Mouse (Mus musculus): ENCODE results near the gene Men1. TPM values are rescaled to one million over a fixed set of nuclear protein-coding genes. Genes with fewer than 3 reads are reported as not detected.

Men1 gene
- polyA plus RNA-seq, 1 experiment, result 51.0 TPM

GRCm38 (mm10) chr19:6385821-6386220, 51.0 kb downstream of the Men1 start:
- Histone ChIP-seq H3K27me3 (ENCODE audit: control insufficient read depth, insufficient read depth, insufficient read length) (no peaks in the 10 kb centered on the region), H3ac (ENCODE audit: control insufficient read depth, insufficient read length, low read depth) (no peak overlapping the region), H3K79me3 (ENCODE audit: low read depth) (no peaks in the 10 kb centered on the region), H3K36me3 (ENCODE audit: control insufficient read depth, insufficient read depth) (peaks cover under 1% of the 10 kb centered on the region), H3K4me3 (ENCODE audit: insufficient read depth, poor library complexity, severe bottlenecking) (no peak overlapping the region), H3K79me2 (ENCODE audit: control insufficient read depth, insufficient read depth) (no peaks in the 10 kb centered on the region)
- TF ChIP-seq CEBPB (IDR thresholded peaks at IDR 0.05; ENCODE audit: low read depth), result no peak
- no peak for TF ChIP-seq MAX (IDR thresholded peaks at IDR 0.05)
- no peak for TF ChIP-seq MYOD1 (IDR thresholded peaks at IDR 0.05; ENCODE audit: control insufficient read depth, insufficient read length, low read depth)
- no peak for TF ChIP-seq USF1 (IDR thresholded peaks at IDR 0.05; ENCODE audit: low read depth)
- TF ChIP-seq CTCF (IDR thresholded peaks at IDR 0.05; ENCODE audit: control insufficient read depth, insufficient read depth, insufficient read length), result no peak
- no peak for TF ChIP-seq MYOG (IDR thresholded peaks at IDR 0.05; ENCODE audit: control insufficient read depth, extremely low read depth, insufficient read length)
- TF ChIP-seq FOSL1 (IDR thresholded peaks at IDR 0.05; ENCODE audit: insufficient read depth, low read length, poor library complexity, severe bottlenecking), result no peak

GRCm38 (mm10) chr19:6386234-6386633, 51.5 kb downstream of the Men1 start:
- Histone ChIP-seq H3K79me3 (ENCODE audit: low read depth) (no peaks in the 10 kb centered on the region), H3ac (ENCODE audit: control insufficient read depth, insufficient read length, low read depth) (no peak overlapping the region), H3K36me3 (ENCODE audit: control insufficient read depth, insufficient read depth) (no peaks in the 10 kb centered on the region), H3K4me3 (ENCODE audit: insufficient read depth, poor library complexity, severe bottlenecking) (no peak overlapping the region), H3K79me2 (ENCODE audit: control insufficient read depth, insufficient read depth) (no peaks in the 10 kb centered on the region), H3K27me3 (ENCODE audit: control insufficient read depth, insufficient read depth, insufficient read length) (no peaks in the 10 kb centered on the region)
- TF ChIP-seq CTCF (IDR thresholded peaks at IDR 0.05; ENCODE audit: control insufficient read depth, insufficient read depth, insufficient read length) (no peak), MYOG (IDR thresholded peaks at IDR 0.05; ENCODE audit: control insufficient read depth, extremely low read depth, insufficient read length) (no peak), USF1 (IDR thresholded peaks at IDR 0.05; ENCODE audit: low read depth) (no peak), FOSL1 (IDR thresholded peaks at IDR 0.05; ENCODE audit: insufficient read depth, low read length, poor library complexity, severe bottlenecking) (no peak), MAX (IDR thresholded peaks at IDR 0.05) (no peak), MYOD1 (IDR thresholded peaks at IDR 0.05; ENCODE audit: control insufficient read depth, insufficient read length, low read depth) (no peak), CEBPB (IDR thresholded peaks at IDR 0.05; ENCODE audit: low read depth) (no peak)

GRCm38 (mm10) chr19:6388006-6388405, 53.2 kb downstream of the Men1 start:
- H3K36me3 ChIP-seq (ENCODE audit: control insufficient read depth, insufficient read depth), result no peaks in the 10 kb centered on the region
- no peaks in the 10 kb centered on the region for H3K27me3 ChIP-seq (ENCODE audit: control insufficient read depth, insufficient read depth, insufficient read length)
- H3K79me2 ChIP-seq (ENCODE audit: control insufficient read depth, insufficient read depth), result no peaks in the 10 kb centered on the region

GRCm38 (mm10) chr19:6389803-6390202, 55.0 kb downstream of the Men1 start:
- TF ChIP-seq CEBPB (IDR thresholded peaks at IDR 0.05; ENCODE audit: low read depth) (no peak), USF1 (IDR thresholded peaks at IDR 0.05; ENCODE audit: low read depth) (no peak), FOSL1 (IDR thresholded peaks at IDR 0.05; ENCODE audit: insufficient read depth, low read length, poor library complexity, severe bottlenecking) (no peak), MYOG (IDR thresholded peaks at IDR 0.05; ENCODE audit: control insufficient read depth, extremely low read depth, insufficient read length) (no peak), CTCF (IDR thresholded peaks at IDR 0.05; ENCODE audit: control insufficient read depth, insufficient read depth, insufficient read length) (no peak), MYOD1 (IDR thresholded peaks at IDR 0.05; ENCODE audit: control insufficient read depth, insufficient read length, low read depth) (no peak), MAX (IDR thresholded peaks at IDR 0.05) (no peak)
- H3K79me3 ChIP-seq (ENCODE audit: low read depth), result no peaks in the 10 kb centered on the region
- H3K79me2 ChIP-seq (ENCODE audit: control insufficient read depth, insufficient read depth), result no peaks in the 10 kb centered on the region
- no peak overlapping the region for H3ac ChIP-seq (ENCODE audit: control insufficient read depth, insufficient read length, low read depth)
- H3K4me3 ChIP-seq (ENCODE audit: insufficient read depth, poor library complexity, severe bottlenecking), result no peak overlapping the region
- H3K27me3 ChIP-seq (ENCODE audit: control insufficient read depth, insufficient read depth, insufficient read length), result no peaks in the 10 kb centered on the region
- H3K36me3 ChIP-seq (ENCODE audit: control insufficient read depth, insufficient read depth), result no peaks in the 10 kb centered on the region

More at GRCm38 (mm10) chr19:6388006-6388405, 53.2 kb downstream of the Men1 start:
- H3K4me3 ChIP-seq (ENCODE audit: insufficient read depth, poor library complexity, severe bottlenecking), result no peak overlapping the region
- no peaks in the 10 kb centered on the region for H3K79me3 ChIP-seq (ENCODE audit: low read depth)
- H3ac ChIP-seq (ENCODE audit: control insufficient read depth, insufficient read length, low read depth), result no peak overlapping the region
- TF ChIP-seq MYOG (IDR thresholded peaks at IDR 0.05; ENCODE audit: control insufficient read depth, extremely low read depth, insufficient read length) (no peak), MAX (IDR thresholded peaks at IDR 0.05) (no peak), MYOD1 (IDR thresholded peaks at IDR 0.05; ENCODE audit: control insufficient read depth, insufficient read length, low read depth) (no peak), FOSL1 (IDR thresholded peaks at IDR 0.05; ENCODE audit: insufficient read depth, low read length, poor library complexity, severe bottlenecking) (no peak), USF1 (IDR thresholded peaks at IDR 0.05; ENCODE audit: low read depth) (no peak), CEBPB (IDR thresholded peaks at IDR 0.05; ENCODE audit: low read depth) (no peak), CTCF (IDR thresholded peaks at IDR 0.05; ENCODE audit: control insufficient read depth, insufficient read depth, insufficient read length) (no peak)

GRCm38 (mm10) chr19:6390251-6390650, 55.5 kb downstream of the Men1 start:
- H3K4me3 ChIP-seq (ENCODE audit: insufficient read depth, poor library complexity, severe bottlenecking), result no peak overlapping the region

More at GRCm38 (mm10) chr19:6390251-6390650, 55.5 kb downstream of the Men1 start:
- Histone ChIP-seq H3ac (ENCODE audit: control insufficient read depth, insufficient read length, low read depth) (no peak overlapping the region), H3K79me2 (ENCODE audit: control insufficient read depth, insufficient read depth) (no peaks in the 10 kb centered on the region), H3K27me3 (ENCODE audit: control insufficient read depth, insufficient read depth, insufficient read length) (no peaks in the 10 kb centered on the region), H3K36me3 (ENCODE audit: control insufficient read depth, insufficient read depth) (no peaks in the 10 kb centered on the region), H3K79me3 (ENCODE audit: low read depth) (no peaks in the 10 kb centered on the region)
- TF ChIP-seq FOSL1 (IDR thresholded peaks at IDR 0.05; ENCODE audit: insufficient read depth, low read length, poor library complexity, severe bottlenecking), result no peak
- TF ChIP-seq MYOG (IDR thresholded peaks at IDR 0.05; ENCODE audit: control insufficient read depth, extremely low read depth, insufficient read length), result no peak
- no peak for TF ChIP-seq CEBPB (IDR thresholded peaks at IDR 0.05; ENCODE audit: low read depth)

Small RNA genes within 50 kb of the gene (microRNA-seq; reads per million reads assigned to microRNA genes)
- 0.48 reads per million, percentile 8 among the genes with 10 or more reads in this experiment for gene Mir6989 (ENCODE audit: borderline microRNAs expressed)

Other genes with a start within 250 kb of the Men1 start
- 33.0 TPM for gene Cdca5, start 250.0 kb upstream of the Men1 start, polyA plus RNA-seq (2012; fragmentation: generic; extraction: Trizol)
- 0.36 TPM for gene AC131692.1, start 240.6 kb upstream of the Men1 start, polyA plus RNA-seq (2012; fragmentation: generic; extraction: Trizol)
- 0.16 TPM for gene Naaladl1, start 229.2 kb upstream of the Men1 start, polyA plus RNA-seq (2012; fragmentation: generic; extraction: Trizol)
- 44.7 TPM for gene Sac3d1, start 216.3 kb upstream of the Men1 start, polyA plus RNA-seq (2012; fragmentation: generic; extraction: Trizol)
- gene Snx15, start 206.7 kb upstream of the Men1 start, polyA plus RNA-seq (2012; fragmentation: generic; extraction: Trizol), result 22.7 TPM
- gene Batf2, start 194.0 kb upstream of the Men1 start, polyA plus RNA-seq (2012; fragmentation: generic; extraction: Trizol), result 0.04 TPM
- gene Arl2, start 193.4 kb upstream of the Men1 start, polyA plus RNA-seq (2012; fragmentation: generic; extraction: Trizol), result 78.3 TPM
- gene Majin, start 150.6 kb upstream of the Men1 start, polyA plus RNA-seq (2012; fragmentation: generic; extraction: Trizol), result not detected
- 0.13 TPM for gene Gpha2, start 108.6 kb upstream of the Men1 start, polyA plus RNA-seq (2012; fragmentation: generic; extraction: Trizol)
- 25.3 TPM for gene Ppp2r5b, start 99.1 kb upstream of the Men1 start, polyA plus RNA-seq (2012; fragmentation: generic; extraction: Trizol)
- 10.3 TPM for gene Atg2a, start 93.3 kb upstream of the Men1 start, polyA plus RNA-seq (2012; fragmentation: generic; extraction: Trizol)
- gene Ehd1, start 58.3 kb upstream of the Men1 start, polyA plus RNA-seq (2012; fragmentation: generic; extraction: Trizol), result 219 TPM
- 7.2 TPM for gene Cdc42bpg, start 28.5 kb upstream of the Men1 start, polyA plus RNA-seq (2012; fragmentation: generic; extraction: Trizol)
- 10.2 TPM for gene Map4k2, start 6.2 kb downstream of the Men1 start, polyA plus RNA-seq (2012; fragmentation: generic; extraction: Trizol)
- gene Sf1, start 28.7 kb downstream of the Men1 start, polyA plus RNA-seq (2012; fragmentation: generic; extraction: Trizol), result 138 TPM
- 1.2 TPM for gene Pygm, start 49.4 kb downstream of the Men1 start, polyA plus RNA-seq (2012; fragmentation: generic; extraction: Trizol)
- gene Rasgrp2, start 64.4 kb downstream of the Men1 start, polyA plus RNA-seq (2012; fragmentation: generic; extraction: Trizol), result 0.71 TPM
- 0.09 TPM for gene Nrxn2, start 83.8 kb downstream of the Men1 start, polyA plus RNA-seq (2012; fragmentation: generic; extraction: Trizol)
- not detected for gene Slc22a12, start 208.1 kb downstream of the Men1 start, polyA plus RNA-seq (2012; fragmentation: generic; extraction: Trizol)